ENCODE assay signal across 10 mouse cellular contexts in the genomic region with DNA sequence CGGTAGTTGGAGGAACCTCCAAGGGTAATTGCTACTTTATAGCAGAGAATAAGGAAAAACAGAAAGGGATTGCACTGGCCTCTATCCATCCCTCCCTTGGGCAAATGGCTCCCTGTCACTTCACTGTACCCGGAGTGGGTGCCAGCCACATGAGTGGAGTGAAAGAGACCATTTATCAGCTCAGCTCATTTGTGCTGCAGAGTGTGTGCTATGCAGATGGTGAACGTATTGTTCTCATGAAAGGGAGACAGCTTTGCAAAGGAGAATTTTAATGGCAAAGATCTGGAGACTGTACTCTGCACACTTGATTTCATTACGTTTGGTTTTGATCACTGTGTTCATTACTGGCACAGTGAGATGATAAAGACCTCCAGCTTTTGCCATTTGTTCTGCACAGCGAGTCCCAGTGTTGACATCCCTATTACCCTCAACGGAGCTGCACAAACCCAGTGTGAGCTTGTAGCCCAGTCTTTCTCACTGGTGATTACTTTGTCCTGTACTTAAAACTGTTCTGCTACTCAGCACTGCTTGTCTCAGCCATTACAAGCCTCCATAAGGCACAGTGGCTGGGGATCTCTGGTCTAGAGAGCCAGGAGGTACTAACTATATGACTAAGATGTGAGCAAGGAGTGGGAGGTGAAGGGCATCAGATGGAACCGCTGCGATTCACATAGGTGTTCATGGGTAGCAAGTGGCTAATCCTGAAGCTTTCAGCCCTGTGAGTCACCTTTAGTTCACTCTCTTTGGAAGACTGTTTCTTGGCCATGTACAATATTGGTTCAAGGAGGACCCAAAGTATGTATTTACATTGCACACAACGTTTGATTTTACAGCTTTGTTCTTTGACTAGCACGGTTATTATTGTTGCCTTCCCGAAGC. TPM values are rescaled to one million over a fixed set of nuclear protein-coding genes. Genes with fewer than 3 reads are reported as not detected.
DNase-seq lines count a peak whose midpoint lies in the region; ATAC-seq lines count a peak whose summit lies in the region.
"Had no signal": no experiment of that assay in that cellular context is flagged by ENCODE, and none has a peak within 500 bp of the region (broad histone marks: within the 10 kb centered on the region; RNA-seq: fewer than 3 reads in every experiment).

No protein-coding gene starts in this region.

- no peak for DNase-seq in embryonic facial prominence, embryonic 11.5 days (ENCODE audit: low spot score)
- no peak for DNase-seq in embryonic facial prominence, embryonic 10.5 days (ENCODE audit: low spot score)
- peak; percentile 53 for DNase-seq in layer of hippocampus, adult 9-10 months (ENCODE audit: low spot score)
- DNase-seq in ovary, postnatal 36 days (ENCODE audit: low spot score): no peak
- no peak for DNase-seq in thymus, postnatal 25 days
- no peak for DNase-seq in cerebellum, adult 9-11 months
- DNase-seq: cerebellum, adult 18-20 months had no signal

- H3K27me3 ChIP-seq in embryonic facial prominence, embryonic 11.5 days (ENCODE audit: control insufficient read depth, insufficient read depth, low read length): no peaks in the 10 kb centered on the region
- H3K27me3 ChIP-seq in embryonic facial prominence, embryonic 10.5 days (replicated peaks; ENCODE audit: low read depth, poor library complexity, severe bottlenecking): peaks cover 21% of the 10 kb centered on the region
- H3K27me3 ChIP-seq in forebrain, embryonic 13.5 days: no peaks in the 10 kb centered on the region; the same call in 1 of the 2 replicates
- no peaks in the 10 kb centered on the region for H3K27me3 ChIP-seq in neural tube, embryonic 13.5 days

- H3K36me3 ChIP-seq in embryonic facial prominence, embryonic 11.5 days (replicated peaks; ENCODE audit: control insufficient read depth, insufficient read depth, low read depth, low read length): no peaks in the 10 kb centered on the region
- H3K36me3 ChIP-seq in embryonic facial prominence, embryonic 10.5 days (replicated peaks): no peaks in the 10 kb centered on the region
- peaks cover 12% of the 10 kb centered on the region; the same call in 1 of the 2 replicates for H3K36me3 ChIP-seq in forebrain, embryonic 13.5 days (ENCODE audit: poor library complexity, severe bottlenecking)
- H3K36me3 ChIP-seq in neural tube, embryonic 13.5 days: 0 out of 2 replicates have a peak, but pooled peaks cover 4% of the 10 kb centered on the region
- H3K36me3 ChIP-seq: liver, embryonic 15.5 days had no signal

- H3K4me1 ChIP-seq in embryonic facial prominence, embryonic 11.5 days (ENCODE audit: control insufficient read depth, insufficient read depth, low read length): 0 out of 2 replicates have a peak, but pooled peaks cover 2% of the 10 kb centered on the region
- H3K4me1 ChIP-seq in embryonic facial prominence, embryonic 10.5 days: peaks cover 24% of the 10 kb centered on the region
- H3K4me1 ChIP-seq in forebrain, embryonic 13.5 days: peaks cover 63% of the 10 kb centered on the region
- H3K4me1 ChIP-seq in neural tube, embryonic 13.5 days (replicated peaks): peaks cover 94% of the 10 kb centered on the region

- H3K9me3 ChIP-seq in embryonic facial prominence, embryonic 11.5 days (replicated peaks; ENCODE audit: control insufficient read depth, low read length): no peaks in the 10 kb centered on the region
- no peaks in the 10 kb centered on the region for H3K9me3 ChIP-seq in embryonic facial prominence, embryonic 10.5 days
- no peaks in the 10 kb centered on the region; the same call in 1 of the 2 replicates for H3K9me3 ChIP-seq in forebrain, embryonic 13.5 days (replicated peaks)
- no peaks in the 10 kb centered on the region for H3K9me3 ChIP-seq in neural tube, embryonic 13.5 days
- H3K9me3 ChIP-seq: liver, embryonic 15.5 days had no signal

- H3K4me3 ChIP-seq in embryonic facial prominence, embryonic 11.5 days (ENCODE audit: low read depth, low read length): no peak overlapping the region
- no peak overlapping the region for H3K4me3 ChIP-seq in embryonic facial prominence, embryonic 10.5 days
- no peak overlapping the region for H3K4me3 ChIP-seq in forebrain, embryonic 13.5 days
- no peak overlapping the region for H3K4me3 ChIP-seq in neural tube, embryonic 13.5 days
- H3K4me3 ChIP-seq: liver, embryonic 15.5 days had no signal

- WGBS in embryonic facial prominence, embryonic 11.5 days: 78% methylated on average over 11 of the region's 11 CpGs
- 80% methylated on average over 11 of the region's 11 CpGs for WGBS in embryonic facial prominence, embryonic 10.5 days
- 33% methylated on average over 11 of the region's 11 CpGs for WGBS in forebrain, embryonic 13.5 days
- 43% methylated on average over 11 of the region's 11 CpGs for WGBS in neural tube, embryonic 13.5 days

- no peak overlapping the region for H3K27ac ChIP-seq in embryonic facial prominence, embryonic 11.5 days (replicated peaks; ENCODE audit: low read depth, low read length)
- no peak overlapping the region for H3K27ac ChIP-seq in embryonic facial prominence, embryonic 10.5 days (replicated peaks)
- peak overlapping the region; percentile 87 for H3K27ac ChIP-seq in forebrain, embryonic 13.5 days
- H3K27ac ChIP-seq in neural tube, embryonic 13.5 days (replicated peaks): peak overlapping the region; percentile 87
- H3K27ac ChIP-seq: liver, embryonic 15.5 days had no signal

- no peak overlapping the region for H3K9ac ChIP-seq in embryonic facial prominence, embryonic 11.5 days (replicated peaks; ENCODE audit: low read length)
- no peak overlapping the region for H3K9ac ChIP-seq in forebrain, embryonic 13.5 days
- H3K9ac ChIP-seq in neural tube, embryonic 13.5 days: 0 out of 2 replicates have a peak overlapping the region, but pooled peaks have one; percentile 6
- H3K9ac ChIP-seq: liver, embryonic 15.5 days had no signal

- ATAC-seq in embryonic facial prominence, embryonic 11.5 days (replicated peaks; ENCODE audit: insufficient number of reproducible peaks, low FRiP score, low TSS enrichment, low read depth): 0 out of 2 replicates have a peak, but pooled peaks have one; percentile 9
- peak; percentile 96 for ATAC-seq in forebrain, embryonic 13.5 days
- peak; percentile 59 for ATAC-seq in neural tube, embryonic 13.5 days (ENCODE audit: low read depth)

- H3K4me2 ChIP-seq in embryonic facial prominence, embryonic 11.5 days (ENCODE audit: low read depth, low read length): no peak overlapping the region
- H3K4me2 ChIP-seq in forebrain, embryonic 13.5 days: peak overlapping the region; percentile 23
- peak overlapping the region; percentile 16 for H3K4me2 ChIP-seq in neural tube, embryonic 13.5 days
- H3K4me2 ChIP-seq: liver, embryonic 15.5 days had no signal

RNA-seq across cellular contexts. Expression of a gene that starts 53.7 kb away (rescaled TPM):
- polyA plus RNA-seq in embryonic facial prominence, embryonic 11.5 days (2014; fragmentation: Nextera tagmentation; extraction: Ambion mirVana): 37.4 and 37.7 TPM in 2 replicates
- polyA plus RNA-seq in embryonic facial prominence, embryonic 10.5 days (2016; fragmentation: Nextera tagmentation; extraction: Ambion mirVana): 31.0 and 31.3 TPM in 2 replicates
- polyA plus RNA-seq in forebrain, embryonic 13.5 days (2015; fragmentation: Nextera tagmentation; extraction: Ambion mirVana): 130 and 138 TPM in 2 replicates
- polyA plus RNA-seq in neural tube, embryonic 13.5 days (2015; fragmentation: Nextera tagmentation; extraction: Ambion mirVana): 126 and 142 TPM in 2 replicates

Comparison
In these comparisons a context has a peak if more than half of its experiments do, and no peak if none do; other contexts are left out.
1. ATAC-seq: peak in every context shown above with its lines; median percentile 96 in forebrain, embryonic 13.5 days; 59 in neural tube, embryonic 13.5 days; 9 in embryonic facial prominence, embryonic 11.5 days.
2. H3K27ac ChIP-seq: peak in forebrain, embryonic 13.5 days (single experiment) and neural tube, embryonic 13.5 days (single experiment); none in embryonic facial prominence, embryonic 11.5 days (single experiment) and embryonic facial prominence, embryonic 10.5 days (single experiment).